Mouse (Mus musculus) heart, postnatal 0 days (tissue): ENCODE measurements around the gene Astn2.

ENCODE experiments used
- CTCF ChIP-seq: IDR thresholded peaks from 2 replicates; pipeline ENCODE4 v1.5.1; 2016; ENCODE audit warnings: antibody characterized with exemption, control low read depth, low read depth
- EP300 ChIP-seq: IDR thresholded peaks from 2 replicates; pipeline ENCODE4 v1.6.1; 2016; ENCODE audit warnings: antibody characterized with exemption, low read depth

GRCm38 (mm10) chr4:66310315-66311020 lies 93.9 kb downstream of the Astn2 start:
- TF ChIP-seq CTCF (no peak), EP300 (no peak)
